24 mouse cellular contexts compared by ENCODE assay signal in the genomic region with DNA sequence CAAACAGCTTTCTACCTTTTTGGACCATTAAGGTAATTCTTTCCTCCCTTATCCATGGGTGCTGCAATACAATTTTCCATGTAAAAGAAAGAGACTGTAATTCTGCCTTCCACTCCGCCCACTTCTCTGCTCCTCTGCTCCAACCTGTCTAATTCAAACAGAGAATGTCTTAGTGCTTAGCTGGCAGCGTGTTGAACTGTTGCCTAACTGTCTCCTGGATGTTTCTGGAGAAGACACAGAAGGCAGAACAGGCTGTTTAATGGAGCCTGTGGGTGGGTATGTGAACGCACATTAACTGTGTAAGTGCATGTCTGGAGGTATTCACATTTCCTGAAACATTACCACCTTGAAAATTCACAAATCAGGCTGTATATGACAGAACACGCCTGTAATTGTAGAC. TPM values are rescaled to one million over a fixed set of nuclear protein-coding genes. Genes with fewer than 3 reads are reported as not detected.
DNase-seq lines count a peak whose midpoint lies in the region.
"Had no signal": no experiment of that assay in that cellular context is flagged by ENCODE, and none has a peak within 500 bp of the region (broad histone marks: within the 10 kb centered on the region; RNA-seq: fewer than 3 reads in every experiment).

No protein-coding gene starts in this region.

- no peaks in the 10 kb centered on the region for H3K36me3 ChIP-seq in heart, embryonic 10.5 days
- H3K36me3 ChIP-seq: embryonic facial prominence, embryonic 12.5 days; G1E; heart, embryonic 12.5 days; hindbrain, embryonic 12.5 days; kidney, embryonic 15.5 days had no signal

- no peak overlapping the region for H3K27ac ChIP-seq in heart, embryonic 10.5 days
- H3K27ac ChIP-seq: embryonic facial prominence, embryonic 12.5 days; gastrocnemius, adult 2 months; hindbrain, embryonic 12.5 days; kidney, embryonic 15.5 days; stomach, postnatal 0 days had no signal

- 77% methylated on average over 4 of the region's 4 CpGs for WGBS in heart, embryonic 10.5 days

- H3K9me3 ChIP-seq in heart, embryonic 10.5 days: no peaks in the 10 kb centered on the region
- H3K9me3 ChIP-seq: embryonic facial prominence, embryonic 12.5 days; G1E; heart, embryonic 12.5 days; hindbrain, embryonic 12.5 days; kidney, embryonic 15.5 days had no signal

- no peaks in the 10 kb centered on the region for H3K27me3 ChIP-seq in heart, embryonic 10.5 days (ENCODE audit: insufficient read depth, poor library complexity, severe bottlenecking)
- H3K27me3 ChIP-seq: CH12.LX; embryonic facial prominence, embryonic 12.5 days; heart, embryonic 12.5 days; hindbrain, embryonic 12.5 days; kidney, embryonic 15.5 days had no signal

- H3K4me1 ChIP-seq in heart, embryonic 10.5 days: no peaks in the 10 kb centered on the region
- H3K4me1 ChIP-seq: embryonic facial prominence, embryonic 12.5 days; heart, embryonic 12.5 days; hindbrain, embryonic 12.5 days; kidney, embryonic 15.5 days had no signal

- H3K4me3 ChIP-seq in heart, embryonic 10.5 days: no peak overlapping the region
- H3K4me3 ChIP-seq: embryonic facial prominence, embryonic 12.5 days; erythroblast, embryonic 14.5 days; gastrocnemius, adult 2 months; heart, embryonic 12.5 days; hindbrain, embryonic 12.5 days; kidney, embryonic 15.5 days had no signal

- DNase-seq in layer of hippocampus, adult 11-12 months (ENCODE audit: low spot score): peak; percentile 17
- no peak for DNase-seq in layer of hippocampus, postnatal 10 days (ENCODE audit: low spot score in 2 of 2)
- DNase-seq in right cerebral cortex, adult 2 months (ENCODE audit: low spot score in 2 of 2): peak; percentile 6 to 23
- no peak for DNase-seq in right cerebral cortex, postnatal 25 days
- peak; percentile 54 for DNase-seq in layer of hippocampus, adult 9-11 months
- DNase-seq in telencephalon, adult 2 months (ENCODE audit: low read depth, low spot score): peak; percentile 33
- DNase-seq in heart, embryonic 10.5 days (ENCODE audit: low spot score): no peak
- DNase-seq: adrenal gland, postnatal 36 days; B cell, adult 2 months; cerebellum, adult 11-12 months; cerebellum, postnatal 14 days; gastrocnemius, adult 2 months; heart, postnatal 10 days; kidney, postnatal 4 days; lung, postnatal 4 days; midbrain, embryonic 14.5 days had no signal

RNA-seq across cellular contexts. Expression of gene Crim1, which starts 33.5 kb away (rescaled TPM):
- 100 to 1,000 TPM in 1 of 2 experiments, 10 to 100 TPM in 1; 96.7 to 108 TPM for total RNA-seq in layer of hippocampus, postnatal 10 days (2021)
- 2.0 and 3.6 TPM in 2 replicates for polyA plus RNA-seq in heart, embryonic 10.5 days (2016; fragmentation: Nextera tagmentation; extraction: Ambion mirVana)

Comparison
In these comparisons a context has a peak if more than half of its experiments do, and no peak if none do; other contexts are left out.
1. DNase-seq: peak in layer of hippocampus, adult 11-12 months (single experiment), right cerebral cortex, adult 2 months (2 of 2), layer of hippocampus, adult 9-11 months (single experiment) and telencephalon, adult 2 months (single experiment); none in layer of hippocampus, postnatal 10 days (0 of 2), right cerebral cortex, postnatal 25 days (single experiment) and heart, embryonic 10.5 days (single experiment).